Mouse (Mus musculus) E14TG2a.4 (cell line): Measurements from ENCODE around the gene Tmem247.

Experiments
- CTCF ChIP-seq: conservative IDR thresholded peaks from 2 replicates; pipeline ENCODE4 v1.5.1; 2014; ENCODE audit warnings: low read length
- NANOG ChIP-seq: IDR thresholded peaks from 2 replicates; pipeline ENCODE4 v1.6.1; 2014; ENCODE audit warnings: borderline replicate concordance, low read length, mixed read lengths
- POU5F1 ChIP-seq: IDR thresholded peaks from 2 replicates; pipeline ENCODE4 v1.6.1; 2014; ENCODE audit warnings: low read length, borderline replicate concordance

GRCm38 (mm10) chr17:86876940-86877339 lies 40.2 kb upstream of the Tmem247 start:
- TF ChIP-seq CTCF (no peak), NANOG (no peak), POU5F1 (no peak)
